Mouse (Mus musculus) embryonic fibroblast, embryonic 13.5 days (primary cell): ENCODE data around the gene Astn2.

Experiments used
- CTCF ChIP-seq: IDR thresholded peaks from 2 replicates; pipeline ENCODE4 v1.5.1; 2011; ENCODE audit warnings: mild to moderate bottlenecking, control low read depth, low read length, moderate library complexity, borderline replicate concordance; ENCODE audit not compliant: insufficient read depth
- POLR2A ChIP-seq: IDR thresholded peaks from 2 replicates; pipeline ENCODE4 v1.6.1; 2011; ENCODE audit warnings: low read depth, mild to moderate bottlenecking, control low read depth, low read length, moderate library complexity

DNA sequence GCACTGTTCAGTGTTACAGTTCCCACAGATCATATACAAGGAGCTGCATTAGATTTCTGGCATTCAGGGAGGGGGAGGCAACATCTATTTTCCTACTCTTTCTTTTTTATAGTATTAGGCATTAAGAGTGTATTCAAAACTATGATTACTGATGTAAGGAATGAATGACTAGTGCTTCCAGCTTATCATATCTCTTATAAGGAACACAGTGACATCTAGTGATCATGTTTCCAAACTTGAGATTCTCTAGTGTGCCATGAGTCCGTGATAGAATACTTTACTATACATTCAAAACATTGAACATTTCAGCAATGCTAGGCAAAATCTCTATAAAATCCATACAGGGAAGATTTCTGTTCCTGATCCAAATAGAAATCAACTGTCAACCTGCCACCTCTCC lies 824.2 kb downstream of the Astn2 start:
- TF ChIP-seq CTCF (no peak), POLR2A (no peak)
